Comparison of ENCODE assay signal across 21 mouse cellular contexts in the genomic region with DNA sequence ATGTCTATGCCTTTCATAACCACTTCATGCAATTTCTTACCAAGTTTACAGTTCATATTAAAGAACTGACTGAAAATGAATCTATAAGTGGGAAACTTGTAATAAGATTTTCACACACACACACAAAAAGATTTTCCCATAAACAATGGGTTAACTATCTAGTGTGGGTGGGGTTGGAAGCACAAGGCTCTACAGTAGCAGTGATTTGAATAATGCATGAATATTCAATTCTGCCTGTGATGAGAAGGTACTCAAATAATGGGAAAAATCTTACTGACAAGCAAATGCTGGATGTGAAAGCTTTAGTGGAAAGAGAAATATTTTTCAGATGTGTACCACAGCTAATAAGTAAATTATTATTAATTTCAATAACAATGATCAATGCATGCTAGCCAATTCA.
"Had no signal": no experiment of that assay in that cellular context is flagged by ENCODE, and none has a peak within 500 bp of the region (broad histone marks: within the 10 kb centered on the region; RNA-seq: fewer than 3 reads in every experiment).

No protein-coding gene starts in this region.

- H3K4me1 ChIP-seq: kidney, embryonic 15.5 days; limb, embryonic 12.5 days; limb, embryonic 15.5 days; stomach, embryonic 15.5 days had no signal

- H3K36me3 ChIP-seq: kidney, embryonic 15.5 days; limb, embryonic 12.5 days; limb, embryonic 15.5 days; neural tube, embryonic 13.5 days; stomach, embryonic 15.5 days had no signal

- H3K27ac ChIP-seq: kidney, embryonic 15.5 days; limb, embryonic 12.5 days; limb, embryonic 15.5 days; liver, embryonic 14.5 days; macrophage; neural tube, embryonic 13.5 days; stomach, embryonic 15.5 days had no signal

- DNase-seq: kidney, adult 11 months; kidney, adult 8-10 months; kidney, postnatal 10 days; kidney, postnatal 4 days; left cerebral cortex, postnatal 4 days; liver, postnatal 0 days; lung, embryonic 14.5 days; retina, postnatal 1 day; right cerebral cortex, postnatal 25 days; spleen, adult 18-20 months; thymus, postnatal 25 days had no signal

- H3K4me2 ChIP-seq: kidney, embryonic 15.5 days; limb, embryonic 12.5 days; limb, embryonic 15.5 days; liver, embryonic 11.5 days; lung, embryonic 14.5 days; neural tube, embryonic 13.5 days; stomach, embryonic 15.5 days had no signal

- H3K4me3 ChIP-seq: kidney, embryonic 15.5 days; limb, embryonic 12.5 days; limb, embryonic 15.5 days; myocyte; neural tube, embryonic 13.5 days; stomach, embryonic 15.5 days had no signal

- H3K9me3 ChIP-seq: kidney, embryonic 15.5 days; limb, embryonic 12.5 days; limb, embryonic 15.5 days; neural tube, embryonic 13.5 days; stomach, embryonic 15.5 days had no signal

- H3K9ac ChIP-seq: kidney, embryonic 15.5 days; limb, embryonic 12.5 days; limb, embryonic 15.5 days; liver, embryonic 14.5 days; liver, postnatal 0 days; lung, embryonic 14.5 days; neural tube, embryonic 13.5 days; stomach, embryonic 15.5 days had no signal

- H3K27me3 ChIP-seq: kidney, embryonic 15.5 days; limb, embryonic 12.5 days; limb, embryonic 15.5 days; neural tube, embryonic 13.5 days; stomach, embryonic 15.5 days had no signal

- ATAC-seq: liver, postnatal 0 days; lung, postnatal 0 days had no signal
